Mouse (Mus musculus): Measurements from ENCODE around the gene Atp6v1f. TPM values are rescaled to one million over a fixed set of nuclear protein-coding genes. Genes with fewer than 3 reads are reported as not detected.

Gene Atp6v1f
- polyA plus RNA-seq, 1 experiment from 2014 or later = 381 TPM

Other genes starting within 250 kb of the Atp6v1f start
- 55.2 and 59.9 TPM in 2 replicates for gene Hilpda, start 195.2 kb upstream of the Atp6v1f start, polyA plus RNA-seq (2015; fragmentation: Nextera tagmentation; extraction: Ambion mirVana)
- 0.61 and 0.73 TPM in 2 replicates for gene Fam71f2, start 188.1 kb upstream of the Atp6v1f start, polyA plus RNA-seq (2015; fragmentation: Nextera tagmentation; extraction: Ambion mirVana)
- not detected in 2 replicates for gene Fam71f1, start 148.6 kb upstream of the Atp6v1f start, polyA plus RNA-seq (2015; fragmentation: Nextera tagmentation; extraction: Ambion mirVana)
- gene Calu, start 119.6 kb upstream of the Atp6v1f start, polyA plus RNA-seq (2015; fragmentation: Nextera tagmentation; extraction: Ambion mirVana) = 106 and 118 TPM in 2 replicates
- 0.15 and 0.17 TPM in 2 replicates for gene Opn1sw, start 79.2 kb upstream of the Atp6v1f start, polyA plus RNA-seq (2015; fragmentation: Nextera tagmentation; extraction: Ambion mirVana)
- 1.8 and 2.5 TPM in 2 replicates for gene Ccdc136, start 71.4 kb upstream of the Atp6v1f start, polyA plus RNA-seq (2015; fragmentation: Nextera tagmentation; extraction: Ambion mirVana)
- 0.17 and 0.35 TPM in 2 replicates for gene Flnc, start 34.5 kb upstream of the Atp6v1f start, polyA plus RNA-seq (2015; fragmentation: Nextera tagmentation; extraction: Ambion mirVana)
- not detected in 2 replicates for gene Atp6v1fnb, start 3.7 kb downstream of the Atp6v1f start, polyA plus RNA-seq (2015; fragmentation: Nextera tagmentation; extraction: Ambion mirVana)
- 0.82 and 1.2 TPM in 2 replicates for gene Kcp, start 40.2 kb downstream of the Atp6v1f start, polyA plus RNA-seq (2015; fragmentation: Nextera tagmentation; extraction: Ambion mirVana)
- 12.3 and 13.4 TPM in 2 replicates for gene Irf5, start 58.9 kb downstream of the Atp6v1f start, polyA plus RNA-seq (2015; fragmentation: Nextera tagmentation; extraction: Ambion mirVana)
- 68.8 TPM in 2 replicates for gene Tnpo3, start 142.2 kb downstream of the Atp6v1f start, polyA plus RNA-seq (2015; fragmentation: Nextera tagmentation; extraction: Ambion mirVana)
- gene Tspan33, start 226.5 kb downstream of the Atp6v1f start, polyA plus RNA-seq (2015; fragmentation: Nextera tagmentation; extraction: Ambion mirVana) = 1.7 and 2.8 TPM in 2 replicates